Mouse (Mus musculus): ENCODE results near the gene Ndufs5.

The Ndufs5 gene

DNA sequence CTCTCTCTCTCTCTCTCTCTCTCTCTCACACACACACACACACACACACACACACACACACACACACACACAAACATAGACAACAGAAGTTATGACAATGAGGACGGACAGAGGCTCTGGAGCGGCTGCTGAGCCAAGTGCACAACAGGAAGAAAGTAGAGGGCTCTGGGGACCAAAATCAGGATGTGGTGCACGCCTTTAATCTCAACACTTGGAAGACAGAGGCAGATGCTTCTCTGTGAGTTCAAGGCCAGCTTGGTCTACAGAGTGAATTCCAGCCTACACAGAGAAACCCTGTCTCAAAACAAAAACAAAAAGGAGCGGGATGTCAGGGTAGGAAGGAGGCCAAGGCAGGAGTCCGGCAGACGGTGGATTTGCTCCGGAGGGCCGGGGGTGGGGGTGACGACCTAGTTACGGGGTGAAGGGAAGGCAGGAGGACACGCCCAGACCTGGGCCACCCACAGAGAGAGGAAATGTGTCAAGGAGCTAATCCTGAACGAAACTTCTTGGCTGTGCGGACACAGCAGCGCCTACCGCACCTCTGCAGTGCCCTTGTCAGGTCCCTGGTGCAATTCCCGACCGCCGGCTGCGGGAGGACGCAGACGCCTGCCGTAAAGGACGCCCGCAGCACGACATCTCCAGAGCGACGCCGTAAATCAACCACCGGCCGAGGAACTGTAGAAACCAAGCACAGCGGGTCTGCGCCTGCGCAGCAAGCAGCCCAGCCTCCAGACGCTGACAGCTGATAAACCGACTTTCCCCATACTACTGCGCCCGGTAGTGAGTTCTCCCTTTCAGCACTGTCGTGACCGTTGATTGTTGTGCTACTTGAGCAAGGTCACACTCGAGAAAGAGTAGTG, at the start of gene Ndufs5:
Ndufs5 (minus strand) TSS at position 629 of the 860 bp plus-strand sequence.
- DNase-seq (ENCODE audit: extremely low spot score, low spot score): peak; percentile 97

DNA sequence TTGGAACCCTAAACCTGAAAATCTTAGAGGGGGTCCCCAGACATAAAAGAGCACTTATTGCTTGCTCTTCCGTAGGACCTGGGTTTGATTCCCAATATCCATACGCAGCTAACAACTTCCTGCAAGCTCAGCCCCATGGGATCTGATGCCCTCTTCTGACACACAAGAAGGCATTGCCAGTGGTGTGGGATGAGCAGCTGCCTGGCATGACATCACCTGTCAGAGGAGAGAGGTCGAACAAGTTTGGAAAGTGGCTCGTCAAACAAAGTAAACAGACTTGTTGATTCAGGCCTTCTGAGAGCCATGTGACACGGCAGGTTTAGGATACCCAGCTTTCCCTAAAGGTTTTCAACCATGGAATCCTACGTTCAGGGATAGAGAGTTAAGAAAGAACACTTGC, 47.1 kb upstream of the Ndufs5 start:
- DNase-seq (ENCODE audit: extremely low spot score, low spot score): no peak

GRCm38 (mm10) chr4:123758306-123758705, 40.3 kb upstream of the Ndufs5 start:
- no peak for DNase-seq (ENCODE audit: extremely low spot score, low spot score)

DNA sequence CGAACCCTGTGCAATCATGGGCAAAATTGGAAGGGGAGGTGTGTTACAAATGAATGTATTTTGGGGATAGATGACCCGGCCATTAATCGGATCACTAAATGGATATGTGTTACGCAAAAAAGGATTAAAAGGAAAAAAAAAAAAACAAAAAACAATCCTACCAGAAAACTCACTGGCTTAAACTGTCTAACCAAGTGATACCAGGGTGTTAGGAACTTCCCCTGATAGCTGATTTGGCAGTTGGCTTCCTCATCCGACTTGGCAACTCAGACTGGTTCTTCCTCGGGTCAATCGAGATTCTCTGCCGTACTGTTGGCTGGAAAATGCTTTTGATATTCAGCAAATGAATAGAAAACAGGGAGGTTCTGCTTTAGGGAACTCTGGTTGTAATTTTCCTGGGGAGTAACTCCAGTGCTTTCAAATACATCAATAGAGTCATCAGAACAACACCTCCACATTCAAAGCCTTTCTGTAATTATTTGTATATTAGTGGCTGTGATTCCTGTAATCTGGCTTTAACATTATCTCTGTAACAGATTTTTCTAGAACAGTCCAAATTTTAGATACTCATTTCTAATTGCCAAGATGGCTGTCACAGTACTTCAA, 32.8 kb upstream of the Ndufs5 start:
- DNase-seq (ENCODE audit: extremely low spot score, low spot score): no peak

GRCm38 (mm10) chr4:123750152-123750651, 32.2 kb upstream of the Ndufs5 start, which contains the start of gene Akirin1:
Akirin1 (minus strand) TSS chr4:123750345.
- DNase-seq (ENCODE audit: extremely low spot score, low spot score): peak; percentile 99

DNA sequence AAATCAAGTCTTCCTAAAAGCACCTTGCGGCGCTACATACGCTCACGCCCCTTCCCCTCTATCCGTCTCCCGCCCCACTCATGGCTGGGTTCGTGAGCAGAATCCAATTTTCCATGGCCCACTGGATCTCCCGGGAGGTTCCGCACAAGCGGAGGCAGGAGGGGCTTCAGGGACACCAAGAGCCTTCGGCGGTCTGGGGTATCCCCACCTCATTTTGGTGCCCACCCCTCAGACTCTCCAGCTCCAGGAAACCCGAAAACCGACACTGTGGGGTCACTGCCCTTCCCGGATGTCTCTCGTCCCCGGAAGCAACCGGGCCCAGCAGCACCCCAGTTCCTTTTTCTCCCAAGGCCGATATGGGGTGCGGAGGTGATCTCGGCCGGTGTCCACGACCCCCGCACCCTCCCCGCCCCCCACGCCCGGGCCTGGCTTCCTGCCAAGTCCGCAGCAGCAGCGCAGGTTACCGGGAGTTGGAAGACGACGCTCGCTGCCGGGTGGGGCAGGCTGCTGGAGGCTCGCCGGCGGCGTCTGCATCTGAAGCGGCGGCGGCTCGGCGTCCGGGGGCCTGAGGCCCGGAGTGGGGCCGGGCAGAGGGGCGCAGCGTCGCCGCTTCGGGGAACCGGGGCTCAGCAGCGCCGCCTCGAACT, 31.6 kb upstream of the Ndufs5 start:
- peak; percentile 60 for DNase-seq (ENCODE audit: extremely low spot score, low spot score)

DNA sequence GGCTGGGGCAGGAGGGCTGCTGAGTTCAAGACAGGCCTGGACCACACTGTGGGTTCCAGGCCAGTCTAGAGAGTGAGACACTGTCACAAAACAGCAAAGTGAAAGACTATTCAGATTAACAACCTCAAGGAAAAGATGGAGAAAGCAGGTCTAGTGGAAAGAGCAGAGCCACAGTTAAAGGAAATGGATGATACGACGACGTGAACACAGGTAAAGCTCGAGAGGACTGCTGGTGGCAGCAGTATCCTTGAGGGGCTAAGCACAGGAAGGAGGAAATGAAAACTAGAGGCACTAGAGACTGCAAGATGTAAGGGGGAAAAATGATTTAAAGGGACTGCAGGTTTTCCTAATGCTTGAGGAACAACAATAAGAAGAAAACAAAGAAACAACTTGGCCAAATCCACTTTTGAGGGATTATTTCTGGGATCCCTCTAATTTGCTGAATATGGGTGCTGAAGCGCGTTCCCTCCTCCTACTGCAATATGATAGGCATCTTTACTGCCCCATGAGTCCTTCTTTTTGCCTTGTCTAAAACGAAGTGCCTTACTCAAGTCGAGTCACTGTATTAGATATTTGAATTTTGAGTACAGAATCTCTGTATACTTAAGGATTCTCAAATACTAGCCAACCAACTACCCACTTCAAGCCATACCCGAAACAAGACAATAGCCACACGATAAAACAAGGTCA, 30.9 kb upstream of the Ndufs5 start:
- DNase-seq (ENCODE audit: extremely low spot score, low spot score): no peak

GRCm38 (mm10) chr4:123745221-123745775, 27.3 kb upstream of the Ndufs5 start:
- DNase-seq (ENCODE audit: extremely low spot score, low spot score): no peak

DNA sequence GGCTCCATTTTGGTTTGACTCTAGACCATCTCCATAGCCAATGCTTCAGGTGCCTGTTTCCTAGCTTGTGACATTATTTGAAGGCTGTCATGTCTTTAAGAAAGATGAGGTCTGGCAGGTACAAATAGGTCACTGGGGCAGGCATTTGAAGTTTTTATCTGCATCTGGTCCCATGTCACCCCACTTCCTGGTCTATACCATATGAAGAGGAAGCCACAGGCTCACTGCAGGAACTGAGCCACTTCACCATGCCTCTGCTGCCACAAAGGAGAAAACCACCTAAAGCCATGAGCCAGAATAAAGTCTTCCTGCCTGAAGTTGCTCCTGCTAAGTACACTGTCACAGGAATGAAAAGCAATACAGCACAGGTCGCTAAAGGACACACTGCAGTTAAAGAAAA, 24.9 kb upstream of the Ndufs5 start:
- no peak for DNase-seq (ENCODE audit: extremely low spot score, low spot score)

GRCm38 (mm10) chr4:123738708-123739107, 20.7 kb upstream of the Ndufs5 start:
- DNase-seq (ENCODE audit: extremely low spot score, low spot score): no peak

DNA sequence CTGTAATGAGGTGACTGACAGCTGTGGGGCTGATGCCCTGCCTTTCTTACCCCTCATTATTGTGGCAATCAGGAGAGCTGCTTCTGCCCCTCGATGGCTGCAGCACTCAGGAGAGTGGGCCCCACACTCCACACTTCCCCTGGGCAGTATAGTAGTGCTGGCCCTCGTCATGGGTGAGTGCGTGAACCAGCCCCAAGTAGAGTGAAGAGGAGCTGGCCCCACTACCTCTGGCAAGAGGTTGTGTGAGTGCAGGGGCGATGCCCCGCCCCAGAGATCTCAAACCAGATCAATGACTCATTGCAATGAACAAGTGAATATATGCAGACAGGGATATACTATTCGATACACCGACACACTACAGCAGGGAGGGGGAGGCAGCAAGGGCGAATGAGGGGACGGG, 15.5 kb upstream of the Ndufs5 start:
- no peak for DNase-seq (ENCODE audit: extremely low spot score, low spot score)

DNA sequence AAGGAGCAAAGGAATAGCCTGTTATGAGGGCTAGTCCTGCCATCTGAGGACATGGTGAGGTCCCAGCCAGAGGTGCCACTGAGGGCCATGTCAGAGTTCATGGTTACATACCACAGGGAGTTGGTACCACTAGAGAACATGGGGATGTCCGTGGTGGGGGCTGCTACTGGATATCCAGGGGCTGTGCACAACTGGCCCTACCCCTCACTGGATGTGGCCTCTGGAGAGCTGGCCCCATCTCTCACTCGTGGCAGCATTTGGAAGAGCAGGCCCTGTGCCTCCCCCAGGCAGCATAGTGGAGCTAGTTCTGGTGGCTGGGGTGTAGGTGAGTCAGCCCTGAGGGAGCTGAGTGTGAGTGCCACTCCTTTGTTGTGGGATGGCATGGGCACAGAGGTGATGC, 14.9 kb upstream of the Ndufs5 start:
- no peak for DNase-seq (ENCODE audit: extremely low spot score, low spot score)

DNA sequence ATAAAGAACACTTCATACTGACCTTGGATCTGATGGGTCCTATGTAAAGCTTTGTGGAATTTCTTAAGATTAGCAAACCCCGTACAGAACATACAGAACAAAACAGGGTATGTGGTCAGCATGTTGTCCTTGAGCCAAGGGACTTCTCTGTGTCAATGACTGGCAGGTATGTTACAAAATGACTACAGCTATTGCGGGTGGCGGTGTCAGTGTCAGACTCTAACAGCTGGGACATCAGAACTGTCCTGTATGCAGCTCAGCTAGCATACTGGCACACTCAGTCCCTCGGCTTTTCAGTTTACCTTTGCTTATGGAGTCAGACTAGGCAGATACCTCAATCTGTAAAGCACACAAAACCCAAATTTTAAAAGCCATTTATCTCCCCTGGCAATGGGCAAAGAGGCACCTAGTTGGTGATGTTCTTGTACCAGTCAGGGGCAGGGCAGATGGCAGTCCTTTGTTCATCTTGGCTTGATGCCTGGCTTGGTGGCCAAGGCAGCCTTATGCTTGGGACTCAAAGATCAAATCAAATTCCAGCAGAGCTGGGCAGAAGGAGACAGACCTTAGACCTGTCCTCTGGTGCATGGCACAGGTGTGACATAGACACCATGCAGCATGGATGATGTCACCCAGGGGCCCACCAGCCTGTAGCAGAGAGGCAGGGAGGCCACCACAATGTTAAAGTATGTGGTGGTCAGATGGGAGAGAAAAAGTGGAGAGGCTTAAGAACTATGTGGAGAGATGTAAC, 14.3 kb upstream of the Ndufs5 start:
- DNase-seq (ENCODE audit: extremely low spot score, low spot score): no peak

DNA sequence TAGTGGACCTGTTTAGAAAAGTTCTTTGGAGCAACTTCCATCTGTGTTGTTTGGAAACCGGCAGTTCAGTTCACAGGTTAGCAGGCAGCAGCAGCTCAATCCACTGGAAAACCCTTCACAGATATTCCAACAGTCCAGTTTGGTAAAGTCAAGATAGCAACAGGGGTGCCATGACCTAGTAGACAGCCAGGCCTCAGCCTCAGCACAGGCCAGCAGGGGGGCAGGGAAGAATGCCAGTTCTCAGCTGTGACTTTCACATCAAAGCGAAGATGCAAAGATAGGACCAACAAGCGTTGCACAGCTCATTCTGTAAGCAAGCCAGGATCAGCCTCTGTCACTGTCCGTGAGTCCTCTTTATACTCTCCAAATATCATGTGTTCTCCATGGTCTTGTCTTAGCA, 3.8 kb upstream of the Ndufs5 start:
- DNase-seq (ENCODE audit: extremely low spot score, low spot score): no peak

DNA sequence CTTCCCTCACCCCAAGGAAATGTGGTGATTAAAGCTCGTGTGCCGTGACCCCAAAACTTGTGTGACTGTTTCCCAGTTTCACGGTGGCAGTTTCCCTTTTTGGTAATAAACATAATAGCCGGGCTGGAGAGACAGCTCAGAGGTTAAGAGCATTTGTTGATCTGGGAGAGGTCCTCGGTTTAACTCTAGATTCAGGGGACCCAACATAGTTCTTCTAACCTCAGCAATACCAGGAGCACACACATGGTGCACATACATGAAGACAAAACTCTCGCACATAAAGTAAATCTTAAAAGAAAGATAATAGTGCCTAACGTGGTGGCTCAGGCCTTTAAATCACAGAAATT, 405 bp upstream of the Ndufs5 start:
- DNase-seq (ENCODE audit: extremely low spot score, low spot score): no peak

- DNase-seq (ENCODE audit: extremely low spot score, low spot score): no peak
Measured at GRCm38 (mm10) chr4:123712431-123712830, 5.6 kb downstream of the Ndufs5 start.

DNA sequence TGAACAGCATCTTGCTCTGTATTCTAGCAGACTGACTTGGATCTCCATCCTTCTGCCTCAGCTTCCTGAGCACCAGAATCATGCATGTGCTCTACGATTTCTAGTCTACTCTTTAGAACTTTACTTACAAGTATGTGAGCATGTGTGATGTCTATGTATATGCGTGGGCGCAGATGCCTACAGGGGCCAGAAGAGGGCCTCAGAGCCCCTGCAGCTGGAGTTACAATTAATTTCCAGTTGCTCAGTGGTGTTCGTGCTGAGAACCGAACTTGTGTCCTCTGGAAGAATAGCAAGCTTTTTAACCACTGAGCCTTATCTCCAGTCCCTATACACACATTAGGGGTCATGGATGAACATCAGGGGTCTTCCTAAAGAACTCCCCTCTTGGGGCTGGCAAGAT, 10.7 kb downstream of the Ndufs5 start:
- DNase-seq (ENCODE audit: extremely low spot score, low spot score): no peak

DNA sequence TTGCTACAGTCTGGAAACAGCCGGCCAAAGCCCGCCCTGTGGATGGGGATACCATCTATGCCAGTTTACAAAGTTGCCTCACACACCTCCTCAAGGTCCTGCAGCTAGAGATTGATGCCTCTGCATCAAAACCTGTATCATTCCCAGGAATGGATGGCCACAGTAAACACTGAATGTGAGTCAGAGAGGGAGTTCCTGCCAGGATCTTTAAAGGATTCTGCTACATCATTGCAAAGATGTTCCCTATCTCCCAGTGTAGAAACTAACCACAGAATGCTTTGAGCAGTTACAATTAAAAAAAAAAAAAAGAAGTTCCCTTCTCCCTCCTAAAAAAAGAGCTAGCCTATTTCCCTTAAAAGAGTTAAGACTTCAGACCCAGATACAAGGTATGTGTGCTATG, 12.7 kb downstream of the Ndufs5 start:
- no peak for DNase-seq (ENCODE audit: extremely low spot score, low spot score)

GRCm38 (mm10) chr4:123693384-123693783, 24.6 kb downstream of the Ndufs5 start:
- no peak for DNase-seq (ENCODE audit: extremely low spot score, low spot score)

DNA sequence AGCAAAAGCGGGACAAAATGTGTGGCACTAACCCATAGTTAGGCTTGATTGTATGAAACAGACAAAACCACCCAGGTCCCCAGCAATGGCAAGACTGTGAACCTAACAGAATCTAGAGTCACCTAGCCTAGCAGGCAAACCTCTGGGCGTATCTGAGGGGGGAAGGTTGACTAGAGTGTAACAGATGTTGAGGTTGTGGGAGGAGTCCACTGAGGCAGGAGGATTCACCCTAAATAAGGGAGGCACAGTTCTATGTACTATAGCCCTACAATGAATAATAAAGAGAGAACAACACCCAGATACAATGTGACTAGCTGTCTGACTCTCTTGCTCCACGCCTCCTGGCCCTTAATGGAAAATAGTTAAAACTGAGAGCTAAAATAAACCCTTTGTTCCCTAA, 25.9 kb downstream of the Ndufs5 start:
- no peak for DNase-seq (ENCODE audit: extremely low spot score, low spot score)

- DNase-seq (ENCODE audit: extremely low spot score, low spot score): no peak
Measured at GRCm38 (mm10) chr4:123690311-123690710, 27.7 kb downstream of the Ndufs5 start.
